Mouse (Mus musculus): Measurements from ENCODE around the gene Nhlrc4.

The Nhlrc4 gene

DNA sequence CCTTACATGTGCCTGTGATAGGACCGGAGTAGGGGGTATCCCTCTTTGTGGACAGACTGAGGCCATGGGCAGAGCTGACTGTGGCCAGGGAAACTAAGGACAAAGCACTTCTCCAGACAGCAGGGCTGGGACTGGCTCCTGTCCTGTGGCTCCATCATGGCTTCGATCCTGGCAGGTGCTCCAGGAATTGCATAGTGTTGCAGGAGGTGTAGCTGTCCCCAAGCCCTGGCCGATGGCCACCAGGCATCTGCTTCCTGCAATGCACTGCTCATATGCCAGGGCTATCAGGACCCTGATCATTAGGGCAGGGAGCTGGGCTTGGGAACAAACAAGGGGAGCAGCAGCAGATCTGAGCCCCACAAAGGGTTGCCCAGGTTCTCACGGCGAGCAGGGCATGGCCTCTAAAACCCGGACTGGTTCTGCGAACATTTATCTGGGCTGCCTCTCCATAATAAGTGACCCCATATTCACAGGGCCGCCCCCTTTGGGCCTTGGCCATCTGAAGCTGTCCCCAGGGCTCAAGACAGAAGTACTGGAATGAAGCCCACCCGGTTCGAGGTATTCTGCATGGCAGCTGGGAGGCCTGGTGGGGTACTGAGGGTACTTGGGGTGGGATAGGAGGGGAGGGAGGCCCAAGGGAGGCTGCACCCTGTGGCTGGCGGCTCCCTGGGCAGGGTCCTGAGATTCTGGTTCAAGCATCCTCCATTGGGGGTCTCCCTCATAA, 14.2 kb upstream of the Nhlrc4 start:
- no peak for DNase-seq (ENCODE audit: low read depth, low spot score)

DNA sequence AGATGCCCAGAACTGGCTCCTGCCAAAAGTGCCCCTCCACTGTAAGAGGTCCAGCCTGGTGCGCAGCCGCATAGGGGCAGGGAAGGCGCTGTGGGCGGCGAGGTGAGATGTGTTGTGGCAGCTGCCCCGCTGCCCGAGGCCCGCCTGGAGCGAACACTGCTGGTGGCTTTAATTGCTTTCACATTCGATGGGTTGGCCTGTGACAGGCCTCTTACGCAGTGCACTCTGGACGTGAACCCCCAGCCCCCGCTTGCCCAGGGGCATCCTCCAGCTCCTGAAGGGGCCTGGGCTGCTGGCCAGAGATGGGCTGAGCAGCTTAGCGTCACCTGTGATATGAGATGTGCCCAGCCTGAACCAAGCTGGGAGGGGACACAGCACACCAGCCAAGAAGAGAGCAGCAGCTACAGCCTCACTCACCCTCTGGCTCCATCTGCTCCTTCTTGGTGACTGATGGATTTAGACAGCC, 12.9 kb upstream of the Nhlrc4 start:
- no peak for DNase-seq (ENCODE audit: low read depth, low spot score)

DNA sequence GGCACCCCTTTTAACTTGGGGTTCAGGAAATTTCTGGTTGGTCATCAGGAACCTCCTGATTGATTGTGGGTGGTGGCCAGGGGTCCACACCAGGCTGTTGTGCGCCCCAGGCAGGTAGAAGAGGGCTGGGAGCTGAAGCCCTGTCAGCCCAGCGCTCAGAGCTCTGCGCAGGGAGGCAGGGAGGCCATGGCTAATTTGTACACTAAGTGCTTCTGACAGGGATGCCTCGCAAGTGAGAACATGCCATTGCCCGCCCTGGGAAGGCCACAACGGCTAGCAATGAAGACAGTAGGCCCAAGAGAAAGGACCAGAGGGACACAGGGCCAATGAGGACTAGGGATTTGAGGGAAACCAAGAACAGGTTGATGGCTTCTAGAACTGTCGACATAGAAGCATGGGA, 11.9 kb upstream of the Nhlrc4 start:
- DNase-seq (ENCODE audit: low read depth, low spot score), result no peak

DNA sequence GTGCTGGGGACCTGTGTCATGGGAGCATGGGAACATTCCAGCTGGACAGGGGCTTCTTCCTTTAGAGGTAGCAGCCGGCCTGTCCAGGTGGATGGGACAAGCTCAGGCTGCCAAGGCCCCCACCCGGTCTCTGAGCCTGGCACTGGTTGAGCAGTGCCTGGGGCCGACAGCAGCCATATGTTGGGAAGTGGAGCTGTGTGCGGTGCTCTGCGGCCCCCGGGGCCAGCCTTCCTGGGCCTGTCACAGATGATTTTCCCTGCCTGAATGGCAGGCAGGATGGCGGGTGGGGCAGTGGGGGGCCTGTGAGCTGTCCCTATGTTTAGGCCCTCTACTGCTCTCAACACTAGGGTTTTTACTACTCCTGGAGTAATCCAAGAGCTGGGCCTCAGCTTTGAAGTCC, 11.4 kb upstream of the Nhlrc4 start:
- no peak for DNase-seq (ENCODE audit: low read depth, low spot score)

- no peak for DNase-seq (ENCODE audit: low read depth, low spot score)
Measured at GRCm38 (mm10) chr17:25955736-25956135, 11.0 kb upstream of the Nhlrc4 start.

GRCm38 (mm10) chr17:25954671-25955070, 9.9 kb upstream of the Nhlrc4 start:
- no peak for DNase-seq (ENCODE audit: low read depth, low spot score)

DNA sequence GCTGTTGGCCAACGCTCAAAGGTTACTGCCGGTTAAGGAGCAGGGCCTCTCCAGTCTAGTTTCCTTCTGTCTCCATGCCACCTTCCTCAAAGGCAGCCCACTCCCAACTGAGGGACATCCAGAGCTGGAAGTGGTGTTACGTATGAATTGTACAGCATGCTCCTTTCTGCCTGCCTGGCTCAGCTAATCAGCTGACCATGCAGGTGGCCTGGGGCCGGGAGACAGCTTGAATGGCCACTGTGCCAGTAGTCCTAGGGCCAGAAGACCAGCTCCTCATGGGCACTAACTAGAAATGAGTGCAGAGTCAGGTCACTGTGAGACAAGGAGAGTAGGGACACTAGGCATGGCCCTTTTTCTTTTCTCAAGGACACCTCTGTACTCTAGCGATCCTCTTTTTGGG, 8.4 kb upstream of the Nhlrc4 start:
- no peak for DNase-seq (ENCODE audit: low read depth, low spot score)

DNA sequence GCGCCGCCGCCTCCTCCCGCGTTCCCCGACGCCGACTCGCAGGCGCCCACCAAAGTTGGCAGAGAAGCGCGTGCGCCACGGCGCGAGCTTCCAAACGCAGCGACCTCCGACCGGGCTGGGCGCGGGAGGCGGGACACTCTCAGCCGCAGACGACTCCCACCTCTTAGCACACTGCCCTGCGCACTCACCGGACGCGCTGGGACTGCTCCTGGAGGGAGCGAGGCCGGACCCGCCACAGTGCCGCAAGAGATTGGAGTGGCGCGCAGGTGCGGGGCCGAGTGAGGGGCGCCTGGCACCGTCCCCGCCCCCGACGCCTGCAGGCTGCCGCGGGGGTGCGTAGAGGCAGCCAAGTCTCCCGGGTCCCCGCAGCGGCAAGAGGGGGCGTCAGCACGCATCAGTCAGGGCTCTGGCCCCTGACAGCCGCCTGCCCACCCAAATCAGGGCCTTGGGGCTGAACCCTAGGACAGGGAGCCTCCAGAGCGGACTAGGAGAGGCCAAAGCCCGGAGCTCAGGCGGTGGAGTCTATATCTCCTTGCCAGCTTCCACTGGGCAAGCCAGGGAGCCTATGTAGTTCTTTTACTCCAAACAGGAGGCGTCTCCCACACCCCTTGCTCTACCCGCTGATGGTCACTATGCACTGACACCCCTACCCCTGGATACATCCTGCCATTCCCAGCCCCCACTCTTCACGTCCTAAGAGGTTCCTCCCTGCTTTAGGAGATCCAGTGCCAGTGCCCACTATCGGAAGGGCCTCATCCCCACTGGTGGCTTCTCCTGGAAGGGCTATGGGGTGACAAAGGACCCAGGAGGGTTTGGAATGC, 7.3 kb upstream of the Nhlrc4 start, which contains the start of gene A930017K11Rik:
A930017K11Rik (minus strand) TSS at position 763 of the 821 bp plus-strand sequence.
- peak; percentile 20 for DNase-seq (ENCODE audit: low read depth, low spot score)

DNA sequence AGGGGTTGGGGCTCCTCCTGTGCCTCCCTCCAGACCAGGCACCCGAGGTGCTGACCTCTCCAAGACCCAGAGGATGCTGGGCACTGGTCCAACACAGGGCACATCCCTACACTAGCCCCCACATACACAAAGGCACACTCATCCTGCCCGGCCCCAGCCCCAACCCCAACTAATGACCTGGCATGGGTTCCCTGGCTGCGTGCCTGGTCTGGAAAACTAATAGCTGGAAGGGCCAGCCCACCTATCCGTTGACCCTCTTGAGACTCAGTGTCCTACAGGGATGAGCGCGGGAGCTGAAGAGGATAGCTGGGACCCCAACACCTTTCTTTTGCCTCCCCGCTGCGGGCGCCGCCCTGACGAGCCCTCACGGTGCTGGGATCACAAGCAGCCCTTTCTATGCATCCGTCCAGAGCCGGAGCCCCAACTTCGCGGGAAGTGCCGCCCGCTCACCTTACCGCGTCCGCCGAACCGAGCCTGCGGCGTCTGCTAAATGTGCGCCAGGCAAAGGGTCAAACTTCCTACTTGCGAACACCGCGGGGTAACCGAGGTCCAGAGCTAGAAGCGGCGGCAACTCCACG, 6.6 kb upstream of the Nhlrc4 start:
- DNase-seq (ENCODE audit: low read depth, low spot score), result peak; percentile 22

DNA sequence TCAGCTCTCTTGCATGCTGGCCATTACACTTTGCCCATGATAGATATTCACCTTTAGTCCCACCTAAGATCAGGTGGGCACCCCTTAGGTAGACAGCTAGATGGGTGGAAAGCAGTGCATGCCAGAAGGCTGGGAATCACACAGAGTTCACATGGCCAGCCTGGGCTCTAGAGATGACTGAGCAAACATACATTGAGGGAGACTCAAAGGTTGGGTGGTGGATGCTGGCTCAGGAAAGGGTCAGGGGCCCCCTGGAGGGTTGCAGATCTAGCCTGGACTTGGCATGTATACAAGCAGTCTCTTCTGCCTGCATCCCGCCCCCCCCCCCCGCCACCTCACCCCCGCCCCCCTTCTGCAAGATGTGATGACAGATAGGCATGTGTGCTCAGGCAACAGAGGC, 5.9 kb upstream of the Nhlrc4 start:
- DNase-seq (ENCODE audit: low read depth, low spot score), result no peak

- DNase-seq (ENCODE audit: low read depth, low spot score), result no peak
Measured at GRCm38 (mm10) chr17:25949981-25950380, 5.2 kb upstream of the Nhlrc4 start.

- no peak for DNase-seq (ENCODE audit: low read depth, low spot score)
Measured at GRCm38 (mm10) chr17:25948051-25948450, 3.3 kb upstream of the Nhlrc4 start.

DNA sequence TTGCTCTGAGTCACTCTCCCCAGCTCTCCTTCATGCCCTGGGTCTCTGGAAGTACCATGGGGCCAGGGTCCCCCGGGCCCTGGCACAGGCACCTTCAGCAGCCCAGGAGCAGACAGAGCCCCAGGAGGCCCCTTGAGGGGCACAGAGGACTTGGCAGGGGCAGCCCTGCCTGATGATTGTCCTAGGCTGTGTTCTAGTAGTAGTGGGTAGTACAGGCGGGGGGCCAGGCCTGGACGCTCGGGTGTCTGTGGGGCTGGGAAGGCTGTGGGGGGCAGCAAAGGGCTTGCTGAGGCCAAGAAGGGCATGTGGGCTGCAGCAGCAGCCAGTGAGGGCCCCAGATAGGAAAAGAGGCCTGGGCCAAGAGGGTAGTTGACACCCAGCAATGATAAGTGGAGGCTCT, 2.8 kb upstream of the Nhlrc4 start:
- DNase-seq (ENCODE audit: low read depth, low spot score), result no peak

- DNase-seq (ENCODE audit: low read depth, low spot score), result no peak
Measured at GRCm38 (mm10) chr17:25946891-25947290, 2.1 kb upstream of the Nhlrc4 start.

GRCm38 (mm10) chr17:25946349-25946748, 1.6 kb upstream of the Nhlrc4 start:
- no peak for DNase-seq (ENCODE audit: low read depth, low spot score)

DNA sequence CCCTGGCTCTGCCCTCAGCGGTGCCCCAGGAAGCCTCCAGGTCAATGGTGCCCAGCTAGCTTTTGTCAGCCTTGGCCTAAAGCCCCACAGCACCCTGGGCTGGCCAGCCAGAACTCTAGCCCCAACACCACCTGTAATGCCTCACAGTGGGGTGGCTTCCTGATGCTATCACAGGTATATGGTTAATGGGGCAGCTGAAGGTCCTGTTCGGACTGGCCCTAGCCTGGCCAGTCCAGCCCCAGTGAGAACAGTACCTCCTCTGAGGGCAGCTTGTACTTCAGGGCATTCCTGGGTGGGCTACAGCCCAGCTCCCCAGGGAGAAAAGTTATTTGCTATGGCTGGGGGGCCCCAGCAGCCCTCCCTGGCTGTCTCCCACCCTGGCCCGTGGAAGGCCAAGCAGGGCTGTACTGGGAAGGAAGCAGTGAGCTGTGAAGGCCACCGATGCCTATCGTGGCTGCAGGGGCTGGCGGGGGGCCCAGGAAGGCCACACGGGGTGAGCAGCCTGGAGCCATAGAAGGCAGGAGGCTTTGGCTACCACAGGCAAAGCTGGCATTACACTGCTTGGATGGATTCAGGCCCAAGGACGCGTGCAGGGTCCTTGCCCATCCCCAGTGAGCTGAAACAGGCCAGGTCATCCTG, 875 bp upstream of the Nhlrc4 start:
- DNase-seq (ENCODE audit: low read depth, low spot score), result no peak

GRCm38 (mm10) chr17:25943769-25944168, 992 bp downstream of the Nhlrc4 start:
- no peak for DNase-seq (ENCODE audit: low read depth, low spot score)

GRCm38 (mm10) chr17:25943221-25943620, 1.5 kb downstream of the Nhlrc4 start:
- no peak for DNase-seq (ENCODE audit: low read depth, low spot score)

- DNase-seq (ENCODE audit: low read depth, low spot score), result no peak
Measured at GRCm38 (mm10) chr17:25942597-25943151, 2.1 kb downstream of the Nhlrc4 start.

- DNase-seq (ENCODE audit: low read depth, low spot score), result peak; percentile 33
Measured at GRCm38 (mm10) chr17:25941511-25942241, 3.1 kb downstream of the Nhlrc4 start.

GRCm38 (mm10) chr17:25934526-25934925, 10.2 kb downstream of the Nhlrc4 start:
- no peak for DNase-seq (ENCODE audit: low read depth, low spot score)

Measured in WW6 (cell line).